Mouse (Mus musculus) lung, postnatal 0 days (tissue): ENCODE measurements at regions not wholly inside any gene's neighbourhood (a gene's known extent, or its start where the extent isn't known, plus 50 kb on each side); places are given as distances from the start of the nearest gene placed in this dataset.

Experiments
- ATAC-seq: fragments of 200-750 bp; cut with Nextera tagmentation; 2 replicates; pipeline ENCODE4 v1.8.0; 2017; ENCODE audit warnings: moderate library complexity
- DNase-seq: peaks from one replicate; pipeline ENCODE4 v3.0.0-alpha.2; 2016; ENCODE audit warnings: low spot score
- H3K27ac ChIP-seq: fragments of 300-500 bp; sonication (generic); 2 replicates; pipeline ENCODE4 v1.5.1; 2014; ENCODE audit warnings: antibody characterized with exemption, mild to moderate bottlenecking, low read length, mixed read lengths
- H3K27me3 ChIP-seq: fragments of 300-500 bp; sonication (generic); replicated peaks from 2 replicates; pipeline ENCODE4 v1.6.1; 2014; ENCODE audit warnings: low read length, mixed read lengths; ENCODE audit not compliant: insufficient read depth
- H3K36me3 ChIP-seq: fragments of 300-500 bp; sonication (generic); 2 replicates; pipeline ENCODE4 v1.6.1; 2014; ENCODE audit warnings: low read length, mixed read lengths; ENCODE audit not compliant: insufficient read depth
- H3K4me1 ChIP-seq: fragments of 300-500 bp; sonication (generic); 2 replicates; pipeline ENCODE4 v1.6.1; 2014; ENCODE audit warnings: antibody characterized with exemption, low read depth, low read length, mixed read lengths; ENCODE audit not compliant: insufficient read depth
- H3K4me2 ChIP-seq: fragments of 300-500 bp; sonication (generic); replicated peaks from 2 replicates; pipeline ENCODE4 v1.6.1; 2014; ENCODE audit warnings: low read depth, mild to moderate bottlenecking, low read length, moderate library complexity, mixed read lengths
- H3K4me3 ChIP-seq: fragments of 300-500 bp; sonication (generic); 2 replicates; pipeline ENCODE4 v1.5.1; 2014; ENCODE audit warnings: low read depth, low read length
- H3K9ac ChIP-seq: fragments of 300-500 bp; sonication (generic); replicated peaks from 2 replicates; pipeline ENCODE4 v1.6.1; 2014; ENCODE audit warnings: low read depth, mild to moderate bottlenecking
- H3K9me3 ChIP-seq: fragments of 300-500 bp; sonication (generic); 2 replicates; pipeline ENCODE4 v1.6.1; 2016; ENCODE audit warnings: low read length, mixed read lengths
- CTCF ChIP-seq: IDR thresholded peaks from 2 replicates; pipeline ENCODE4 v1.5.1; 2016; ENCODE audit warnings: antibody characterized with exemption, mild to moderate bottlenecking
- EP300 ChIP-seq: IDR thresholded peaks from 2 replicates; pipeline ENCODE4 v1.6.1; 2016; ENCODE audit warnings: antibody characterized with exemption, mild to moderate bottlenecking, control low read depth
- WGBS: fragments of 180-500 bp; shearing (Covaris S2); extraction: QIAGEN DNeasy Blood & Tissue Kit; methylation state at CpG from one replicate; pipeline ENCODE4 v1.1.7; 2014; 5-methylcytosine and 5-hydroxymethylcytosine counted together

- Histone ChIP-seq H3K9ac (no peak overlapping the region), H3K36me3 (no peaks in the 10 kb centered on the region), H3K27ac (no peak overlapping the region), H3K4me2 (no peak overlapping the region), H3K9me3 (no peaks in the 10 kb centered on the region), H3K4me3 (no peak overlapping the region), H3K4me1 (no peaks in the 10 kb centered on the region), H3K27me3 (no peaks in the 10 kb centered on the region)
- DNase-seq (no peak), ATAC-seq (no peak)
- WGBS, result 47% methylated on average over 5 of the region's 5 CpGs
- no peak for TF ChIP-seq EP300
- no peak for TF ChIP-seq CTCF
Measured at GRCm38 (mm10) chr4:54704696-54705095, 240.2 kb upstream of the Zfp462 start.

DNA sequence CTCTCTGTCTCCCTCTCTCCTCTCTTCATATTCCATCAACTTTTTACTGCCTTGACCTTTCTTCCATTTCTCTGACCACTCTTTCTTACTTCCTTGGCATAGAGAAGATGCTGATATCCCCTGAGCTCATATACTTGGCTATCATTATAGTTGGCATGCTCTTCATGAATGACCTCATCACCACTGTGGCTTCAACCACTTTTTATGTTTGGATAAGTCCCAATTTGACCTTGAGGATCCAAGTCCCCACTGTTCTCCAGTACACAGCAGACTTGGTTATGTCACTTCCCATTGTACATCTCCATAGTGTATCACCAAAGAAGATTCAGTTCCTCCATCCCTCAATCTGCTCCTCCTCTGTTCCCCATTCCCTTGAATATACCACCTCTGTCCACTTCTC is 235.1 kb upstream of the Zfp462 start:
- Histone ChIP-seq H3K9me3 (no peaks in the 10 kb centered on the region), H3K9ac (no peak overlapping the region), H3K4me3 (no peak overlapping the region), H3K27me3 (no peaks in the 10 kb centered on the region), H3K4me1 (peaks cover 4% of the 10 kb centered on the region; the same call in 1 of the 2 replicates), H3K36me3 (no peaks in the 10 kb centered on the region), H3K27ac (no peak overlapping the region), H3K4me2 (no peak overlapping the region)
- ATAC-seq, result no peak
- no peak for DNase-seq
- TF ChIP-seq EP300, result no peak
- TF ChIP-seq CTCF, result no peak

- no peak overlapping the region for H3K9ac ChIP-seq
- H3K4me1 ChIP-seq, result peaks cover 4% of the 10 kb centered on the region; the same call in 1 of the 2 replicates
- DNase-seq (peak; percentile 41), ATAC-seq (peak; percentile 57)
- no peak overlapping the region for H3K4me2 ChIP-seq
- 26% methylated on average over 3 of the region's 3 CpGs for WGBS
- H3K36me3 ChIP-seq, result no peaks in the 10 kb centered on the region
- H3K4me3 ChIP-seq, result no peak overlapping the region
- H3K9me3 ChIP-seq, result no peaks in the 10 kb centered on the region
- no peaks in the 10 kb centered on the region for H3K27me3 ChIP-seq
- no peak overlapping the region for H3K27ac ChIP-seq
- no peak for TF ChIP-seq CTCF
- no peak for TF ChIP-seq EP300
Measured at GRCm38 (mm10) chr4:54712929-54713328, 231.9 kb upstream of the Zfp462 start.

- Histone ChIP-seq H3K27me3 (no peaks in the 10 kb centered on the region), H3K9ac (no peak overlapping the region), H3K9me3 (no peaks in the 10 kb centered on the region), H3K27ac (no peak overlapping the region), H3K4me1 (peaks cover 4% of the 10 kb centered on the region; the same call in 1 of the 2 replicates), H3K36me3 (no peaks in the 10 kb centered on the region), H3K4me3 (no peak overlapping the region), H3K4me2 (no peak overlapping the region)
- ATAC-seq (no peak), DNase-seq (no peak)
- no peak for TF ChIP-seq CTCF
- TF ChIP-seq EP300, result no peak
- 49% methylated on average over 9 of the region's 9 CpGs for WGBS
Measured at GRCm38 (mm10) chr4:54714612-54715342, 230.1 kb upstream of the Zfp462 start.

DNA sequence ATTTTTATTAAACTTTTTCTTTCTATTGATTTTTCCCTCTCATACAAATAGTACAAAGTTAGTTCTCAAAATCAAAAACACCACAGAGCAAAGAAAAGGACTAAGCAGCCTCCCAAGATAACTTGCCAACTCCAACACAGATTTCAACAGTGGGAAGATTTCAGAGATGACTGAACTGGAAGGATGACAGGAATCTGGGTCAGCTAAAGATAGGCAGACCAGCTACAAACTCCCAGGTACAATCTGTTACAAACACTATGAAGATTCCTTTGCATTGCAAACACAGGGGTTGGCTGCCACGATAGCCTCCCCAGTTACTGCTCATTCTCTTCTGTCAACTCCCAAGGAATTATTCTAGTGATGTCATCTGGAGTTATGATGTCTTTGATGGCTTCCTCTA is 226.8 kb upstream of the Zfp462 start:
- Histone ChIP-seq H3K4me2 (no peak overlapping the region), H3K9me3 (no peaks in the 10 kb centered on the region), H3K4me1 (peaks cover under 1% of the 10 kb centered on the region; the same call in 1 of the 2 replicates), H3K27ac (no peak overlapping the region), H3K27me3 (no peaks in the 10 kb centered on the region), H3K4me3 (no peak overlapping the region), H3K36me3 (no peaks in the 10 kb centered on the region), H3K9ac (no peak overlapping the region)
- WGBS, result 55% methylated on average over 1 of the region's 1 CpGs
- no peak for TF ChIP-seq EP300
- no peak for TF ChIP-seq CTCF
- ATAC-seq, result no peak
- DNase-seq, result no peak

GRCm38 (mm10) chr4:54739001-54739400 is 205.8 kb upstream of the Zfp462 start:
- H3K4me2 ChIP-seq, result no peak overlapping the region
- no peak overlapping the region for H3K27ac ChIP-seq
- H3K36me3 ChIP-seq, result no peaks in the 10 kb centered on the region
- DNase-seq, result peak; percentile 8
- 41% methylated on average over 5 of the region's 5 CpGs for WGBS
- H3K4me1 ChIP-seq, result no peaks in the 10 kb centered on the region
- no peak for TF ChIP-seq CTCF
- no peak for TF ChIP-seq EP300
- no peaks in the 10 kb centered on the region for H3K27me3 ChIP-seq
- no peaks in the 10 kb centered on the region for H3K9me3 ChIP-seq
- peak; percentile 30; the same call in 1 of the 2 replicates for ATAC-seq
- H3K9ac ChIP-seq, result no peak overlapping the region
- no peak overlapping the region for H3K4me3 ChIP-seq

DNA sequence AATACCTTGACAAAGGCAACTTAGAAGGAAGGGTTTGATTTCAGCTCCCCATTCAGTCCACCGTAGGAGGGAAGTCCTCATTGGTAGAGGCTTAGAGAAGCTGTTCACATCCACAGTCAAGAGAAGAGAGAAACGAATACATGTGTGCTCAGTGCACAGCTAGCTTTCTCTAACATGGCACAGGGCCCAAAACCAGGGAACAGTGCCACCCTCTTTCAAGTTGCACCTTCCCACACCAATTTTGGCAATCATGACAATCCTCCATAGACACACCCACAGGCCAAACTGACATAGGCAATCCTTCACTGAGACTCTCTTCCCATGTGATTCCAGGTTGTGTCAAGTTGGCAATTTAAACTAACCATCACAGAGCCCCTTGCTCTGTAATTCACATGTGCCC is 193.4 kb upstream of the Zfp462 start:
- H3K27ac ChIP-seq, result no peak overlapping the region
- ATAC-seq, result no peak
- no peaks in the 10 kb centered on the region for H3K36me3 ChIP-seq
- no peaks in the 10 kb centered on the region for H3K27me3 ChIP-seq
- whole genome bisulfite sequencing, result 76% methylated on average over 2 of the region's 2 CpGs
- no peak for TF ChIP-seq EP300
- no peak for TF ChIP-seq CTCF
- H3K4me3 ChIP-seq, result no peak overlapping the region
- H3K9me3 ChIP-seq, result no peaks in the 10 kb centered on the region
- H3K4me2 ChIP-seq, result no peak overlapping the region
- DNase-seq, result no peak
- H3K9ac ChIP-seq, result no peak overlapping the region
- H3K4me1 ChIP-seq, result no peaks in the 10 kb centered on the region
